Mouse (Mus musculus) heart, postnatal 0 days (tissue): ENCODE data around the gene Depdc5.

Experiments used
- CTCF ChIP-seq: IDR thresholded peaks from 2 replicates; pipeline ENCODE4 v1.5.1; 2016; ENCODE audit warnings: antibody characterized with exemption, control low read depth, low read depth
- EP300 ChIP-seq: IDR thresholded peaks from 2 replicates; pipeline ENCODE4 v1.6.1; 2016; ENCODE audit warnings: antibody characterized with exemption, low read depth

DNA sequence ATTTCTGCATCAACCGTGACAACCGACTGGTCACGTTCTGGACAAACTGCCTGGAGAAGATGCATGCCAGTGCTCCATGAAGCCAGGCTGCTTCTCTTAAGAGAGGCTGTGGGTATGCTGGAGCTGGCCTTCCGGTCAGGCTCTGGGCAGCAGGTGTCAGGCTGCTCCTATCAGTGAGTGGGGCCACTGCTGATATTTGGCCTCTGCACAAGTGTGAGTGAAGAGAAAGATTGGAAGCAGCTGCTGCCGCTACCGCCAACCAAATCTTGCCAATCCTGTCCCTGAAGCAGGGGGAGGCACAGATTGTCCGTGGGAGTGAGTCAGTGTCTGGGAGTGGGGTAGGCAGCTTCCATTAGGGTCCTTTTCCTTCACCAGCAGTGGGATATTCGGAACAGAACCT is 127.7 kb downstream of the Depdc5 start:
- TF ChIP-seq EP300 (peak; percentile 52; the same call in 1 of the 2 replicates), CTCF (peak; percentile 52; the same call in 1 of the 2 replicates)
